Mouse (Mus musculus) megakaryocyte, adult 5-6 weeks (primary cell): ENCODE measurements at regions not wholly inside any gene's neighbourhood (a gene's known extent, or its start where the extent isn't known, plus 50 kb on each side); places are given as distances from the start of the nearest gene placed in this dataset.
"Not testable (repeated sequence)": the region's sequence is repeated elsewhere in the genome, so short reads cannot be mapped to it uniquely, and the experiment has no call there.

Experiments
- ATAC-seq: 2 replicates; pipeline ENCODE4 v1.8.0; 2016; ENCODE audit warnings: mild to moderate bottlenecking, inconsistent platforms; ENCODE audit not compliant: poor library complexity, severe bottlenecking

DNA sequence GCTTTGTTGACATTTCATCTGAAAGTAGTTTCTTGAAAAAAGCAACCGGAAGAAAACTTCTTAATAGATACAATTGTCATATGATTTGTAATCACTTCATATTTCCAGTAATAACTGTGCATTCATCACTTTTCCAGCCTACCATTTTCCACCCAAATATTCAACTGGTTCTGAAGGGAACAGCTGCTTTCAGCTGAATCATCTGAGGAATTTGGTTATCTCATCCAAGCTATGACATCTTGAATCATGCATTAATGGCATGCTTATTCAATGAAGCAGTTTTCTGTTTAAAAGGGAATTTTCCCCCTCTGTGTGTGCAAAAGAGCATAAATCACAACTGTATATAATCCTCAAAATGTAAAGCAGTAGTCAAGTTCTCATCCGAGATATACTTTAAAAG is 97.2 kb upstream of the Cdk6 start:
- not testable (repeated sequence) for ATAC-seq

DNA sequence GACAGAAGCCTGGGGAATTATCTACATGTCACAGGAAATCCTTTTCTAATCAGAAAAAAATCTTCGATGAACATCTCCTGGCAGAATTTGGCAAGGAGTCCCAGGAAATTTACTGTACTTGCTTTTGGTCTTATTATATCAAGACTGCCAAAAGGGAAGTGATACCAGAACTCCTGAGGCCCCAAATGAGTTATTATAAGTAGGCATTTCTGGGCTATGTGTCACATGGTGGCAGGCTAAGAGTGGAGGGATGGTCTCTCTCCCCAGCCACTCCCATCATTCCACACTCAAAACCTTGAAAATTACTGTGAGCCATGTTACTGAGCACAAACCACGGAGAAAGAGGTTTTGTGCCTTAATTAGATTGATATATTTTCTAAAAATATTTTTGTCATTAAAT is 94.0 kb upstream of the Cdk6 start:
- ATAC-seq, result peak; percentile 67

DNA sequence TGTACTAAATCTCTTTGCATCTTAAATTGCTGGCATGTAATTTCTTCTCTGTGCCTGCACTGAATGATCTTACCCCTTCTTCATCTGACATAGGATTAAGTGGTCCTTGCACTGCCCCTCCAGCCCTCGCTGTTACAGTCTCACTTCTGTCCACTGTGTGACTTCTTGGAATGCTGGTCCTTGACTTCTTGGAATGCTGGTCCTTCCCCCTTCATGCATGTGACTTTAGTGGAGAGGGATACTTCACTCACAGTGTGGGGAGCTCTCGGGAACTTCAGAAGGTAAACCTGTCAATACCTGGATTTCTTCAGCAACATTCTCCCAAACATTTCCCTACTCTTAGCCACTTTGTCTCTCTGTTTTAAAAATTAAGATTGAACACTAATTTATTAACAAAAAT is 91.0 kb upstream of the Cdk6 start:
- no peak for ATAC-seq

DNA sequence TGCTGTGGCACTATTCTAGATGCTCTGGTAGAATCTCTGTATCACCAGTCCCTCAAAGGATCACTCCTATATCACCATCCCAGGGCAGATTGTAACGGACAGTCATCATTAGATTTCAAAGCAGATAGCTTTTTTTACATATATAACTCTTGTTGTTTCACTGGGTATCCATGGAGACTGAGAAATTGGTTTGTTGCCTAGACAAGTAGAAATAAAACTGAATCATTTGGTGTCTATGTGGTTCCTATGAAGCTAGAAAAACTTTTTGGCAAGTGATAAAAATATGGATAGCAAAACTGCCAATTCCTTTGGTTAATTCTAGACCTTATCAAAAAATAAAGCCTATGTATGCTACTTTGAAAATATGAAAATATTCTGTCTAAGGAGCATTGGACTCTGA is 81.0 kb upstream of the Cdk6 start:
- no peak for ATAC-seq

DNA sequence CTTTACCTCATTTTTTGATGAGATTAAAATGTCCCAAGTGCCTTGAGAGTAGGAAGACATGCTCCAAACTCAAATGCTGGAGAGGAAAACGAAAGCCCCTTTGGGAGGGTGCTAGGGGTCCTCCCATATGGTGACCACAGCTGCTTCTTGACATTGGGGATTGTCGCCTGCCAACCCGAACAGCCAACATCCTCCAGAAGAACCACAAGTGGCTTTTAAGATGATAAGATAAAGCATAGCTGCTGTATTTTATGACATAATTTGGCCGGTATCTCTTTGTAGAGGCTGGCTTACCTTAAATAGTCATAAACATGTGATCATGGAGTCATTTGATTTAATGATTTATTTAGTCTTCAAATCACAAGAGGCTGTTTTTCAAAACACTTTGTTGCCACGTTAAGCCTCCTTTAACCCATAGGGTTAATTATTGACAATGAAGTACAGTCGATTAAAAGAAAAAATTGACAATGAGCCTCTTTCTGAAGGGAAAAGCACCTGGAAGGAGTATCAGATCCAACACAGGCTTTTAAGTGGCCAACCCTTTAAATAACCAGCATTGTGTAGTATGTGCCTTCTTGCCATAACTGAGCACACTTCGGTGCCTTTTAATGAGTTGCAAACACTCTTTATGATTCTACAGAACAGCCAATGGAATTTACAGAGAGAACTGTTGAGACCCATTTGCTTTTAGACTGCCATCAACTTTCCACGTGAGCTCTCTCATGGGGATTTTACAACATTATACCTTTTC is 76.1 kb upstream of the Cdk6 start:
- not testable (repeated sequence) for ATAC-seq

DNA sequence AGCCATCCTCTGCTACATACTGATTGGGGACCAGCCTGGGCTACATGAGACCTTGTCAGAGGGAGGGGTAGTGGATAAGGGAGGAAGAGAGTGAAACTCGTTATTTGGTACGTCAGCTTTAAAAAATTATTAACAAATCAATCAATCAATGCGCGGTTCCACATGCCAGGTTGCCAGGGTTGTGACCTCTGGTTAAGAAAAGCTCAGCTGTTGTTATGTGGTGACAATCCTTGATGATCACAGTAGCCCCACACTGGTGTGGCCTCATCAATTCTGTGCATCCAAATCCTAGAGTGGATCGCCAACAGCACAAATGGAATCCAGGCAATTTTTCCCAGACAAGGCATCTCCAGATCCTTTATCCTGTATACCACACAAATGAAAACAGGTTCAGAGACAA is 74.3 kb upstream of the Cdk6 start:
- ATAC-seq, result no peak

DNA sequence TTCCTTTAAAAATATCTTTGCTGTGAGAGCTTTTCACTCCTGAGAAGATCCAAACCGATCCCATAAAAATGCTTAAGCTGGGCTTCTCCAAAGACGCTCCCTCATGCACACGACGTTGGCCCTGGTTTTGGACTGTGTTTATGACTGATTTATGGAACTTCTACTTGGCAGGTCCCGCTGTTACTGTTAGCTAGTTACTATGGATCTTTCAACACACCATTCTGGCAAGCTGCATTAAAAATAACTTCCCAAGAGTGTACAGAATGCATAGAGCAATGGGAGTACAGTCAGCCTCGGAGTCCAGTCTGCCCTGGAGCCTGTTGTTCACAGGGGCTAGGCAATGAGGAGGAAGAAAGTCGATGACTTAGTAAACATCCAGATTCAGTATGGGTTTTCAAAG is 71.5 kb upstream of the Cdk6 start:
- no peak for ATAC-seq

DNA sequence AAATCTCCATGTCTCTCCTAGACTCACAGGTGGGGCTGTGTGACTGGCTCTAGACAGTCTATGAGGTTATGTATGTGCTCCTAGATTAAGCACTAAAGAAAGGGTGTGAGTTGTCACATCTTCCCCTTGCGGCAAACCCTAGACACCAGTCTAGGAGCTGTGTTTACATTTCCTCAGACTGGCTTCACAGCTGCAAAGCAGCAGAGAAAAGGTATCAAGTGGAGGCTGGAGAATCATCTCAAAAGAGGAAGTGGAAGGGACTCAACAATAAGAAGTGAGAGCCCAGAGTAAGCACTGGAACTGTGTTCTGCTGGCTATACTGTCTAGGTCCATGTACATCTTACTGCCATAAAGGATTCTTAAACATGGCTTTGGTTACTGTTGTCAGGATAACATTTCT is 68.1 kb upstream of the Cdk6 start:
- peak; percentile 95 for ATAC-seq

DNA sequence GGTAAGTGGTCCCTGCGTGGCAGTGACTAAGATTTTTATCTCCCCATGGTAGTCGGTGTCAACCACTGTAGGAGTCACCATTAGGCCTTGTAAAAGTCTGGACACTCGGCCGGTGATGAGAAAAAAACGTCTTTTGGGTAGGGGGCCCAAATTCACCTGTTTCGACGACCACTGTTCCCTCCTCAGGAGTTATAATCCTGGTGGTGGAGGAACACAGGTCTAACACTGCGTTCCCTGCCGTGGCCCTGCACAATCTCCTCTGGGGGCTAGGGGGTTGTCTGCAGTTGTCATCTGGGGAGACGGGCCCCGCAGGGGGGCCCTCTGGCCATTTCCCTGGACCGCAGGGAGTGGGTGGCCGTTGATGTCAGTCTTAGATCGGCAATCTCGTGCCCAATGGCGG is 64.0 kb upstream of the Cdk6 start:
- not testable (repeated sequence) for ATAC-seq

DNA sequence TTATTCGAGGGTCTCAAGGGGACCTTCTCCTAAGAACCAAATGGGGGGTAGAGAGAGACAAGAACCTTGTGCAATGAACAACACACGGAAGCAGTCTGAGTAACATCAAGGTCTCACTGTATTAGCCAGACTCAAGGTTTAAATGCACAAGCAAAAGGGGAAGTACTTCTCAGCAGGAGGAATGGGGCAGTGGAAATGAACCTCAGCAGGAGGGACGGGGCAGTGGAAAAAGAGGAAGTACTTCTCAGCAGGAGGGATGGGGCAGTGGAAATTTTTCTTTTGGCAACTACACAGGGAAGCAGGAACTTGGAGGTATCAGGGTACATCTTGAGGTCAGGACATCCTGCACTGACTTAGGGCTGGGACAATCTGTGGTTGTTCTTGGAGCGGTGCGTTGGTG is 62.3 kb upstream of the Cdk6 start:
- not testable (repeated sequence) for ATAC-seq

DNA sequence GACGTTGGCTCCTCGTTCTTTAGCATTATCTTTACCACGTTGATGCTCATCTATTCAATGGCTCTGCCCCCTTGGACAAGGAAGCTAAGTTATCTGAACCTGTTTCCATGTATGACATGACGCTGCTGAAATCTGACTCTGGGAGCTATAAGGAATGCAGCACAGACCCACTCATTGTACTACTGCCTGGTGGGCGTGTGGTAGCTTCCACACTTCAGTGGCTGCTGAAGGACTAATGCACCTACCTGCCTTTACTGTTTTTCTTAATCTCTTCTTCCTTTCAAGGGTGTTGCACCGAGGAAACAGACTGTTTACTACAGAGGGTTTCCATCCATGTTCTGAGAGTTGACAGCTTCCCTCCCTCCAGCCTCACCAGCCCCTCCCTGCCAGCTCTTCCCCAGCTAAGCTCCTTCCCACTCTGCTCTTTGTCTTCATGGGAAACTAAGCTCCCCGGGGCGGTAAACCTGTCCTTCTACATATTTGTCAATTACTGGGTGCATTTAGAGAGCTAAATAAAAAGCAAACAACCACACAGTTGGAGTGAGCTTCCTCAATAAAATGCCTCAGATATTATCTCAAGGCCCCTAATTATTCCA is 59.3 kb upstream of the Cdk6 start:
- not testable (repeated sequence) for ATAC-seq

DNA sequence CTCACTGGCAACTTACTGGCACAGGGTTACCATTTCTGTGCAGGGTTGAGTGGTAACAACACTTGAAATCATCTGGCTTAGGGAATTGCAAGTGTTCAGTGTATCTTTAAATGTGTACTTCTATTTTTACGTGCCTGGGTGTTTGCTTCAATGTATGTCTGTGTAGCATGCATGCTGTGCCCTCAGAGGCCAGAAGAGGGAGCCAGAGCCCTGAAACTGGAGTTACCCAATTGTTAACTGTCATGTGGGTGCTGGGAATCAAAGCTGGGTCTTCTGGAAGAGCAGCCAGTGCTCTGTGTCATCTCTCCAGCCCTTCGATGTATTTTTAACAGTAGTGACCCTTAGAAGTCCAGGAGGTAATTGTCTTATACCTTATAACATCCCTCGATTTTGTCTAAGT is 58.2 kb upstream of the Cdk6 start:
- ATAC-seq, result no peak

DNA sequence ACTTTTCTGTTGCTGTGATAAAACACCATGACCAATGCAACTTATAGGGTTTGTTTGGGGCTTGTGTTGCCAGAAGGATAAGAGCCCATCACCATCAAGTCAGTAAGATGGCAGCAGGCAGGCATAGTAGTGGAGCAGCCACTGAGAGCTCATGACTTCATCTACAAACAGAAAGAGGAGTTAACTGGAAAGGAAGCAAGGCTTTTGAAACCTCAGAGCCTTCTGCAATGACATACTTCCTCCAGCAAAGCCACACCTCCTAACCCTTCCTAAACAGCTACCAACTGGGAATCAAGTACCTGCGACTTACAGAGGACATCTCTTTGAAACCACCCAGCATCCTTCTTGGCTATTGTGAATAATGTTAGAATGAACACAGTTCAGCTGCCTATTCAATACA is 57.0 kb upstream of the Cdk6 start:
- peak; percentile 63 for ATAC-seq

DNA sequence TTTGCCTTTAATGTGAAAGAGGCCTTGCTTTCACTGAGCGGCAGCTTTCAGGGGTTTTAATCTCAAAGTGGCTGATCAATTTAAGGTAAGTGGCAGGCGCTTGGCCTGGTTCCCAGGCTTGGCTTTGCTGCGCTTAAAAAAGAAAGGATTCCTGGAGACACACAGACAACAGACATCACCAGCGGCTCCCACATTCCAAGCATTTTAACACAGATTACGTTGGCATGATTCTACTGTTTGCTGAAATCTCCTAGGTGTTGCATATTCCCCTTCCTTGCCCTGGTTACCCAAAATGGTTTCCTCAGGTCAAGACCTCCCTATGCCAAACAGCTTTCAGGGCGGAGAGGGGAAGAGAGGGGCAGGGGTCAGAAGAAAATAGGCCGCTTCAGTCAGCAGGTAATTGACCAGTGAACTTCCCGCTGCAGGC is 51.3 kb upstream of the Cdk6 start:
- not testable (repeated sequence) for ATAC-seq
